Mouse (Mus musculus): ENCODE measurements around the gene Ltb. TPM values are rescaled to one million over a fixed set of nuclear protein-coding genes. Genes with fewer than 3 reads are reported as not detected.

Gene Ltb
- polyA plus RNA-seq, 1 experiment from 2014 or later: 0.25 TPM

DNA sequence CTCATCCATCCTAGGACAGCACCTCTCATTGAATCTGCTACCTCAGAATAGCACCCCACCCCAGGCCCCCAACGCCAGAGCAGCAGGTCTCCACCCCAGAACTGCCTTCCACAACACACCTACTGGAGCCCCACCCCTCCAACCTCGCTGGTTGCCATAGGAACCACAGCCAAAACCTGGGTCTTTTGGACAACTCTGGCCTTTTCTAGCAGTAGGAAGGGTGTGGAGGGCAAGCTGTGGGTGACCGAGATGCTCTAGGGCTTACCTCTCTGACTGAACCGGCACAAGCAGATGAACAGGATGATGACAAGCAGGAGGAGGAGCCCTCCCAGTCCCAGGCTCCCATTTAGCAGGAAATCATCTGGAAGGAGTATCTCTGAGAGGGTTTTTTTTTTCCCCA lies 7.6 kb upstream of the Ltb start:
- Histone ChIP-seq H3K36me3 (no peaks in the 10 kb centered on the region), H3K9me3 (no peaks in the 10 kb centered on the region), H3K4me1 (peaks cover 14% of the 10 kb centered on the region), H3K27ac (replicated peaks) (peak overlapping the region; percentile 78), H3K4me3 (peak overlapping the region; percentile 36), H3K9ac (replicated peaks) (peak overlapping the region; percentile 36; the same call in 1 of the 2 replicates), H3K27me3 (no peaks in the 10 kb centered on the region), H3K4me2 (replicated peaks) (peak overlapping the region; percentile 48)
- ATAC-seq (replicated peaks): peak; percentile 48; the same call in 1 of the 2 replicates
- 1% methylated on average over 4 of the region's 4 CpGs for WGBS

DNA sequence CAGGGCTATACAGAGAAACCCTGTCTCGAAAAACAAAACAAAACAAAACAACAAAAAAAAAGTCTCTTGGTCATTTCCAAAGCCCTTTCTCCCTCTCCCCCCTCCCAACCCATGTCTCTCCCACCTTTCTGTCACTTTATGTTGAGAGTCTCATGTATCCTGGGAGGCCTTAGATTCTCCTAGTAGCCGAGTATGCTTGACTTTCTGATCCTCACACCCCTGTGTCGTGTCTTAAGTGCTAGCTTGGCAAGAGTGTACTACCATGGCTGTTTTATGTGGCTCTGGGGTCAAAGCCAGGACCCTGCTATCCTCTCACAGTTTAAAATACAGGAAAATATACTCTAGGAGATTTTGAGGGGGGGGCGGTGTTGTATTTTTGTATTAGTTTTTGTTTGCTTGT lies 6.9 kb upstream of the Ltb start:
- Histone ChIP-seq H3K9me3 (no peaks in the 10 kb centered on the region), H3K27ac (replicated peaks) (no peak overlapping the region), H3K36me3 (no peaks in the 10 kb centered on the region), H3K4me2 (replicated peaks) (no peak overlapping the region), H3K27me3 (no peaks in the 10 kb centered on the region), H3K4me3 (no peak overlapping the region), H3K9ac (replicated peaks) (no peak overlapping the region), H3K4me1 (peaks cover 14% of the 10 kb centered on the region)
- WGBS: 61% methylated on average over 4 of the region's 4 CpGs
- no peak for ATAC-seq (replicated peaks)

DNA sequence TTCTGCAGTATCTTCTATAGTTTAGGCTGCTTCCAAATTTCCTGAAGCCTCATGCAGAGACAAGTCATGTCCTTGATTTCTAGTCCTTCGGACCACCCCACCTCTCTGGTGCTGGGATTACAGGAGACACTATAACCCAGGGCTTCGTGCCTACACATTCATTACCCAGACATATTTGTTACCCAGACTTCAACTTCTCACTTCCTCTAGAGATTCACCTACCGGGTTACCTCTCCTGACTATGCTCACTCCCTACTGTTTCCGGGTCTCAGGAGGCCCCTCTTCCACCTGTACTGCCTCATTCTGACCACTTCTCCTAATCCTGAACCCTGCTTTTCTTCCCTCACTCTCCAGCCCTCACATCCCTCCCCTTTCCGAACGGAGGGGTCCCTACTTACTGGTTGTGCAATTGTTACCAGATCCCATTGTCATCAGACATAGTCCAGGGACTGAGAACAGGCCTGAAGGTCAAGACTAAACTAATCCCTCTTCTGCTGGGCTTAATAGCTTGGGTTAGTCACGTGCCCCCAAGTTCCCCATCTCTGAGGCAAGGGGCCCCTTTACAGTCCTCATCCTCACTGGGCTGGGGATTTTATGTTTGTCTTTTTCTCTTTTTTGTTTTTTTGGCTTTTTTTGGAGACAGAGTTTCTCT lies 6.2 kb upstream of the Ltb start, which contains the start of gene Lst1:
Lst1 (minus strand) TSS at position 481 of the 652 bp plus-strand sequence.
- peaks cover 14% of the 10 kb centered on the region for H3K4me1 ChIP-seq
- 69% methylated on average over 7 of the region's 7 CpGs for WGBS
- H3K9ac ChIP-seq (replicated peaks): no peak within 1 kb of the TSS
- ATAC-seq (replicated peaks): no peak
- no peak within 1 kb of the TSS for H3K4me3 ChIP-seq
- no peak within 1 kb of the TSS for H3K27ac ChIP-seq (replicated peaks)
- H3K36me3 ChIP-seq: no peaks in the 10 kb centered on the region
- no peaks in the 10 kb centered on the region for H3K9me3 ChIP-seq
- H3K4me2 ChIP-seq (replicated peaks): no peak within 1 kb of the TSS
- H3K27me3 ChIP-seq: no peaks in the 10 kb centered on the region

DNA sequence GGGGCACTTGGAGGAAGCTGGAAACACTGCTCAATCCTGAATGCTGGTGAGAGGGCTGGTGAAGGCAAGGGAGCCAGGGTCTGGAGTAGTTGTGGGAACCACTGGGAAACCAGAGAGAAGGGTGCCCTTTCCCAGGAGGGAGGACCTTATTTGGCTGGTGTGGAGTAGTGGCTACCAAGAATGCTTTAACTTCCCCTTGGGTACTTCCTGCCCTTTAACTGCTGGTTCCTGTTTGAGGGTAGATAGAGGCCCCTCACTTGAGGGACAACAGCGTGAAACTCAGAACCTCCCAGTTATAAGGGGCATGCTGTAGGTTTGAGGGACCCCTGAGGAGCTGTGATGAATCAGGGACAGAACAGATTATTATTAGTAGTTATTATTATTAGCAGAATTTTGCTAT lies 5.1 kb upstream of the Ltb start:
- no peaks in the 10 kb centered on the region for H3K36me3 ChIP-seq
- H3K4me2 ChIP-seq (replicated peaks): no peak overlapping the region
- H3K27ac ChIP-seq (replicated peaks): no peak overlapping the region
- H3K27me3 ChIP-seq: no peaks in the 10 kb centered on the region
- H3K9ac ChIP-seq (replicated peaks): no peak overlapping the region
- H3K9me3 ChIP-seq: no peaks in the 10 kb centered on the region
- no peak for ATAC-seq (replicated peaks)
- peaks cover 14% of the 10 kb centered on the region for H3K4me1 ChIP-seq
- no peak overlapping the region for H3K4me3 ChIP-seq
- 86% methylated on average over 1 of the region's 1 CpGs for WGBS

DNA sequence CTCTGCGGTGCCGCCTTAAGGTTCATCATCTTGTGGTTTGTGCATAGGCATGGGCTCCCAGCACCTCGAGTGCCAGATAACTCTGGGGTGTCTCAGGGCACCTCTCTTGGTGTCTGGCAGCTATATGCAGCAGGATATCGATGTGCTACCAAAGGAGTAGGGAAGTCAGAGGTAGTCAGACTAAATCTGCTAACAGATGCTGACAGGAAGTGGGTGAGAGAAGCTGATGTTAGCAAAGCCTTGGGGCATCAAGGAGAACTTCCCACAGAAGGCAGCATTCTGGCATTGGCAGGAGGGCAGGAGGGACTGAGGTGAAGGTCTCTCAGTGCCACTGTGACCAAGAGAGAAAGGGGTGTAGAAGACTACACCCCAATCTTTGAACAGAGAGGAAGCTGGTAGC lies 4.1 kb upstream of the Ltb start:
- no peak overlapping the region for H3K4me3 ChIP-seq
- no peak overlapping the region for H3K4me2 ChIP-seq (replicated peaks)
- H3K27ac ChIP-seq (replicated peaks): no peak overlapping the region
- WGBS: 76% methylated on average over 4 of the region's 4 CpGs
- no peak overlapping the region for H3K9ac ChIP-seq (replicated peaks)
- ATAC-seq (replicated peaks): no peak
- no peaks in the 10 kb centered on the region for H3K9me3 ChIP-seq
- H3K27me3 ChIP-seq: peaks cover 6% of the 10 kb centered on the region
- H3K36me3 ChIP-seq: no peaks in the 10 kb centered on the region
- H3K4me1 ChIP-seq: peaks cover 14% of the 10 kb centered on the region

DNA sequence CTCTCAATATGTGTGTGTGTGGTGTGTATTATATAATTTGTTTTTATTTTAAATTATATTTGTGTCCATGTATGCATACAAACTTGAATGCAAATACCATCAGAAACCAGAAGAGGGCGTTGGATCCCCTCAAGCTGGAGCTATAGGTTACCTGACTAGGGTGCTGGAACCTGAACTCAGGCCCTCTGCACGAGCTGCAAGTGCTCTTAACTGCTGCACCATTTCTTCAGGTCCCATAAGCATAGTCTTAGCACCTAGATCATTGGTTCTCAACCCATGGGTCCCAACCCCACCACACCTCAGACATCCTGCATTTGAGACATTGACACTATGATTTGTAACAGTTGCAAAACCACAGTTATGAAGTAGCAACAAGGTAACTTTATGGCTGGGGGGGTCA lies 2.5 kb upstream of the Ltb start:
- H3K4me2 ChIP-seq (replicated peaks): no peak overlapping the region
- 58% methylated on average over 2 of the region's 2 CpGs for WGBS
- peaks cover 20% of the 10 kb centered on the region for H3K27me3 ChIP-seq
- no peak for ATAC-seq (replicated peaks)
- no peak overlapping the region for H3K4me3 ChIP-seq
- no peaks in the 10 kb centered on the region for H3K9me3 ChIP-seq
- H3K36me3 ChIP-seq: no peaks in the 10 kb centered on the region
- H3K9ac ChIP-seq (replicated peaks): no peak overlapping the region
- no peak overlapping the region for H3K27ac ChIP-seq (replicated peaks)
- H3K4me1 ChIP-seq: peaks cover 12% of the 10 kb centered on the region

DNA sequence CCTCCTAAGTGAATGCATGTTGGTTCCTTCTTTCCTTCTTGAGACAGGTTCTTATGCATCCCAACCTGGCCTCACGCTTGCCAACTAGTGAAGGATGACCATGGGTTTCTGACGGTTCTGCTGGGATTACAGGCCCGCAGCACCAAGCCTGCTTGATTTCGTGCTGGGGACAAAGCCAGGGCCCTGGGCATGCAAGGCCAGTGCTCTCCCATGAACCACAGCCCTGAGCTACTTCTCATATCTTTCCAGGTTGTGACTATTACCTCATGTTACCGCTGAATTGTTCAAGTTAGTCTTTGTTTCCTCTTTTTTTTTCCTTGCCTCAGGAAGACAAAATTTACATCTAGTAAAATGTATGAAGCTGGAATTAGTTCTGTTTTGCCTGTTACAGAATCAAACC lies 1.3 kb upstream of the Ltb start:
- no peak for ATAC-seq (replicated peaks)

DNA sequence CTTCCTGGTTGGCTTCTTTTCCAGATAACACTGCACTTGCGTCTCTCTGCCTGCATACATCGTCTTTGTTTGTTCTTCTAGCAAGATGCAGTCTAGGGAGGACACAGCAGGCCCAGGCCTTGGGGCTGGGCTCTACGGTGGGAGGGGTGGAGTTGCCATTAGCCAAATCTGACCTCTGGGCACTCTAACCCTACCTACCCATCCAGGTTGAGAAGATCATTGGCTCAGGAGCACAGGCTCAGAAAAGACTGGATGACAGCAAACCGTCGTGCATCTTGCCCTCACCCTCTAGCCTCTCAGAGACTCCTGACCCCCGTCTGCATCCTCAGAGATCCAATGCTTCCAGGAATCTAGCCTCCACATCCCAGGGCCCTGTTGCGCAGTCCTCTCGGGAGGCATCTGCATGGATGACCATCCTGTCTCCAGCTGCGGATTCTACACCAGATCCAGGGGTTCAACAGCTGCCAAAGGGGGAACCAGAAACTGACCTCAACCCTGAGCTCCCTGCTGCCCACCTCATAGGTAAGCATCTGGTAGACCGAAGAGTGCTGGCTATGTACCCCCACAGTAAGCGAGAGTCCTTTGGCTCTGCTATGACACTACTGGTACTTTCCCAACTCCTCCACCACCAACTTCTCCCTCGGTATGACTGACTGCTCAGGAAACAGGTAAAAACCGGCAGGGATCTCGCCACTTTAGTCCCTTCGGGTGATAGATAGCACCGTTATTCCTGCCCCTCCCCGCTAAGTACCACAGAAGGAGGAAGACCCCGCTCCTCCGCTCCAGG lies 798 bp downstream of the Ltb start:
- H3K27me3 ChIP-seq: peaks cover 25% of the 10 kb centered on the region

More for the DNA sequence above, 1.3 kb upstream of the Ltb start:
- WGBS: 86% methylated on average over 5 of the region's 5 CpGs
- Histone ChIP-seq H3K4me1 (peaks cover 11% of the 10 kb centered on the region), H3K9me3 (no peaks in the 10 kb centered on the region), H3K4me2 (replicated peaks) (no peak overlapping the region), H3K4me3 (no peak overlapping the region), H3K36me3 (no peaks in the 10 kb centered on the region), H3K27me3 (peaks cover 25% of the 10 kb centered on the region), H3K27ac (replicated peaks) (no peak overlapping the region), H3K9ac (replicated peaks) (no peak overlapping the region)

DNA sequence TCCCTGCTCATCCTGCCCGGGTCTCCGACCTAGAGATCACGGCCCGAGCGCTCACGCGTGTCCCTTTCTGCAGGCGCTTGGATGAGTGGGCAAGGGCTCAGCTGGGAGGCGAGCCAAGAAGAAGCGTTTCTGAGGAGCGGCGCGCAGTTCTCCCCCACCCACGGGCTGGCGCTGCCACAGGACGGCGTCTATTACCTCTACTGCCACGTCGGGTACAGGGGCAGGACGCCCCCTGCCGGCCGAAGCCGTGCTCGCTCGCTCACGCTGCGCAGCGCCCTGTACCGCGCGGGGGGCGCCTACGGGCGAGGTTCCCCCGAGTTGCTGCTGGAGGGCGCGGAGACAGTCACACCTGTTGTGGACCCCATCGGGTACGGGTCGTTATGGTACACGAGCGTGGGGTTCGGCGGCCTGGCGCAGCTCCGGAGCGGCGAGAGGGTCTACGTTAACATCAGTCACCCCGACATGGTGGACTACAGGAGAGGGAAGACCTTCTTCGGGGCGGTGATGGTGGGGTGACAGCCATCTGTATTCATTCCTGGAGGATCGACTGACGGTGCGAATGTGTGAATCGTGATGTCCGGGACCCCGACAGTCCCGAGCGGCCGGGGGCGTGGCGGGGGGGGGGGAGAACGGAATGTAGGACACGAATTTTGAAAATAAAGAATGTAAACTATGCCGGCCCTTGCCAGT lies 1.5 kb downstream of the Ltb start:
- Histone ChIP-seq H3K4me1 (peaks cover 11% of the 10 kb centered on the region), H3K9me3 (no peaks in the 10 kb centered on the region), H3K27me3 (peaks cover 25% of the 10 kb centered on the region), H3K36me3 (no peaks in the 10 kb centered on the region), H3K27ac (replicated peaks) (no peak overlapping the region), H3K9ac (replicated peaks) (0 out of 2 replicates have a peak overlapping the region, but pooled peaks have one; percentile 32), H3K4me3 (peak overlapping the region; percentile 39), H3K4me2 (replicated peaks) (peak overlapping the region; percentile 66)
- 2% methylated on average over 66 of the region's 66 CpGs for WGBS
- peak; percentile 80 for ATAC-seq (replicated peaks)

More for the DNA sequence above, 798 bp downstream of the Ltb start:
- Histone ChIP-seq H3K4me2 (replicated peaks) (peak overlapping the region; percentile 66), H3K4me3 (peak overlapping the region; percentile 39), H3K9me3 (no peaks in the 10 kb centered on the region), H3K4me1 (peaks cover 11% of the 10 kb centered on the region), H3K36me3 (no peaks in the 10 kb centered on the region), H3K27ac (replicated peaks) (no peak overlapping the region), H3K9ac (replicated peaks) (0 out of 2 replicates have a peak overlapping the region, but pooled peaks have one; percentile 32)
- 51% methylated on average over 19 of the region's 19 CpGs for WGBS
- 0 out of 2 replicates have a peak, but pooled peaks have one; percentile 16 for ATAC-seq (replicated peaks)

DNA sequence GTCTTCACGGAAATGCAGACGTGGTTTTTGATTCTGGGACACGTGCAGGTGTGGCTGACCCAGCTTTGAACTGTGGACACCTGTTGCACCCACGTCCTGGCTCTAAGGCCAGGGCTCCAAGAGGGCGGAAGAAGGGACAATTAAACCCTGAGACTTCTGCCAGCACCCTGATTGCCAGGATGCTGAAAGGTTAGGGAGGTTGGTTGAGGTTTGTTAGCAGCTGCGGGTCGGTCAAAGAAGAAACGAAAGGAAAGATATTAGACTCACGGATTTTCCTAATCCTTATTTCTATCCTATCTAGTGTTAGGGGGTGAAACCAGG lies 2.0 kb downstream of the Ltb start:
- Histone ChIP-seq H3K9me3 (no peaks in the 10 kb centered on the region), H3K4me3 (peak overlapping the region; percentile 39), H3K36me3 (no peaks in the 10 kb centered on the region), H3K9ac (replicated peaks) (no peak overlapping the region), H3K27ac (replicated peaks) (no peak overlapping the region), H3K4me2 (replicated peaks) (peak overlapping the region; percentile 66), H3K4me1 (peaks cover 11% of the 10 kb centered on the region), H3K27me3 (peaks cover 25% of the 10 kb centered on the region)
- 40% methylated on average over 9 of the region's 9 CpGs for WGBS
- ATAC-seq (replicated peaks): no peak

DNA sequence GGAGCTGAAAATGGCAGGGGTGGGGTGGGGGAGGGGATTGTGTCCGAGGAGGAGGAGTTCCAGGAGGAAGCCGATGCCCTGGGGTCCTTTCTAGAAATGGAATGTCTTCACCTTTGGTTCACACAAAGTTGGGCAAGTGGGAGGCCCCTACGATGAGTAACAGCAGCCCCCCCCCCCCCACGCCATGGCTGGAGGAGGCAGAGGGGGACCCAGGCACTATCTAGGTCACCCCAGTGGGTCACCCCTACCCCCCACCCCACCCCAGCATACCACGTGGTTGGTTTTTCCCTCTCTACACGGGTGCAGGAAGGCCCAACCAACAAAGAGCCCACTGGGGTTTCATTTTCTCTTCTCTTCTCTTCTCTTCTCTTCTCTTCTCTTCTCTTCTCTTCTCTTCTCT lies 2.9 kb downstream of the Ltb start:
- 49% methylated on average over 6 of the region's 6 CpGs for WGBS
- no peak for ATAC-seq (replicated peaks)
- no peaks in the 10 kb centered on the region for H3K9me3 ChIP-seq
- peaks cover 28% of the 10 kb centered on the region for H3K27me3 ChIP-seq
- H3K36me3 ChIP-seq: no peaks in the 10 kb centered on the region
- no peak overlapping the region for H3K4me2 ChIP-seq (replicated peaks)
- no peak overlapping the region for H3K9ac ChIP-seq (replicated peaks)
- H3K4me3 ChIP-seq: no peak overlapping the region
- peaks cover 11% of the 10 kb centered on the region for H3K4me1 ChIP-seq
- no peak overlapping the region for H3K27ac ChIP-seq (replicated peaks)

DNA sequence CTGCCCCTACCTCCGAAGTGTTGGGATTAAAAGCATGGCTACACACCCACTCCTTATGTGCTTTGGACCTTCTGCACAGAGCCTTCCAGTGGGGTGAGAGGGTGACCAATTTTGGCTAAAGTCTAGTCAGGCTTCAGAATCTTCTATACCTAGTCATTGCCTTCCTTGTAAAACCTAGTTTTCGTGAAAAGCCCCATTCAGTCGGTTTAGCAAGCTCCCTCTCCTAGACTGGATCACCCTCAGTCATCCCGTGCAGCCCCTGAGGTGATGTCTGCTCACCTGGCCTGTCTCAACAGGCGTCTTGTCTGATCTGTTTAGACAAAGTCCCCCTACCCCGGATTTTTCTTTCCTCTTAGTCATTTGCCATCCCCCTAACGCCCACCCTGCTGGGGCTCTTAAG lies 3.8 kb downstream of the Ltb start:
- H3K4me2 ChIP-seq (replicated peaks): no peak overlapping the region
- no peaks in the 10 kb centered on the region for H3K9me3 ChIP-seq
- H3K27me3 ChIP-seq: peaks cover 28% of the 10 kb centered on the region
- no peak overlapping the region for H3K9ac ChIP-seq (replicated peaks)
- no peak overlapping the region for H3K4me3 ChIP-seq
- peaks cover 11% of the 10 kb centered on the region for H3K4me1 ChIP-seq
- no peaks in the 10 kb centered on the region for H3K36me3 ChIP-seq
- H3K27ac ChIP-seq (replicated peaks): no peak overlapping the region
- WGBS: 68% methylated on average over 7 of the region's 7 CpGs
- no peak for ATAC-seq (replicated peaks)

Data from forebrain, embryonic 15.5 days (tissue).